Mouse (Mus musculus): Measurements from ENCODE around the gene Mfsd4b1.

Mfsd4b1 gene

GRCm38 (mm10) chr10:39959761-39960440 lies 65.2 kb downstream of the Mfsd4b1 start, which contains the start of gene Mfsd4b3:
TSS of gene Mfsd4b3 (minus strand) at chr10:39960153.
- DNase-seq: peak; percentile 99

DNA sequence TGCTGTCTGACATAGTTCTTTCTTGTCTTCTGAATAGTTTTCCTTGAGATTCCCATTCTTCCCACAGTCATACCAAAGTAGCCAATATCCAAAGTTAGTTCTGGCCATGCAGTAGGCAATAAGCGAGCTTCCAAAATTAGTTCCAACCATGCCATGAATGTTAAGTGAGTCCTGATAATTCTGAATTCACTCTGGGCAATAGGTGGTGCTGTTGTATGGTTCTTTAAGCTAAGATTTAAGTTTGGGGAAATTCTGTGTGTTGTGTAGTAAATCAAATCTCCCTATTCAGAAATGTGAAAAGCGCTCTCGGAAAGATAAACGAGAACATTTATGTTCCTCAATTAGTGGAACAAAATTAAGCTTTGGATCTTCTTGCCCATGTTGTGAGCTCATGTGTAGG lies 66.8 kb downstream of the Mfsd4b1 start:
- no peak for DNase-seq

- DNase-seq: peak; percentile 39 to 69
Observed at GRCm38 (mm10) chr10:39956340-39956878, 68.7 kb downstream of the Mfsd4b1 start.

DNA sequence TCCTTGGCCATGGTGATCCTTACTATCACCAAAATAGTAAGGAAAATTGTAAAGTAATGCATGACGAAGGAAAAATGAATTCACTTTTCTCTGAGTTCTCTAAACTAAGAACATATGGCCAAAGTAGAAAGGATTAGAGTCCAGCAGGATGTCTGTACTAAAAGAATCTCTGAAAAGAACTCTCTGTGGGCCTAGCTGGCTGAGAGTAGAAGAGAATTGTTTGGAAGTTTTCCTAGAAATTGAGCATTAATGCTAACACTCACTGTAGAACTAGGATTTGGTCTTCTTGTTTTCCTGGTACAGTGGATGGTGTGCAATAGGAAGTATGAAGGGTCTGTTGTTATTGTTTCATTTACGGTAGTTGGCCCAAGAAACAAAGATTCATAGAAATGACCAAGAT lies 69.9 kb downstream of the Mfsd4b1 start:
- no peak for DNase-seq
